18 mouse cellular contexts compared by ENCODE assay signal in genomic region chr1:155200967-155201366, GRCm38 (mm10). TPM values are rescaled to one million over a fixed set of nuclear protein-coding genes. Genes with fewer than 3 reads are reported as not detected.
DNase-seq lines count a peak whose midpoint lies in the region; ATAC-seq and TF ChIP-seq lines count a peak whose summit lies in the region.
"Had no signal": no experiment of that assay in that cellular context is flagged by ENCODE, and none has a peak within 500 bp of the region (broad histone marks: within the 10 kb centered on the region; RNA-seq: fewer than 3 reads in every experiment).

No protein-coding gene starts in this region.

- TF ChIP-seq CTCF in liver, postnatal 0 days (IDR thresholded peaks at IDR 0.05; ENCODE audit: low read depth): 0 out of 2 replicates have a peak, but pooled peaks have one; percentile 12

- TF ChIP-seq EP300 in liver, postnatal 0 days (IDR thresholded peaks at IDR 0.05; ENCODE audit: low read depth): no peak

- no peak overlapping the region for H3K4me2 ChIP-seq in forebrain, embryonic 16.5 days (ENCODE audit: low read length)
- no peak overlapping the region for H3K4me2 ChIP-seq in forebrain, embryonic 12.5 days
- no peak overlapping the region for H3K4me2 ChIP-seq in liver, postnatal 0 days (ENCODE audit: low read depth, low read length)
- no peak overlapping the region for H3K4me2 ChIP-seq in liver, embryonic 12.5 days
- no peak overlapping the region for H3K4me2 ChIP-seq in midbrain, embryonic 12.5 days (replicated peaks)
- no peak overlapping the region for H3K4me2 ChIP-seq in stomach, embryonic 15.5 days
- H3K4me2 ChIP-seq: limb, embryonic 13.5 days; neural tube, embryonic 12.5 days had no signal

- H3K9me3 ChIP-seq in forebrain, embryonic 16.5 days (ENCODE audit: control insufficient read depth, low read length): no peaks in the 10 kb centered on the region
- no peaks in the 10 kb centered on the region for H3K9me3 ChIP-seq in forebrain, embryonic 12.5 days
- H3K9me3 ChIP-seq in liver, postnatal 0 days (ENCODE audit: low read length): no peaks in the 10 kb centered on the region
- no peaks in the 10 kb centered on the region for H3K9me3 ChIP-seq in liver, embryonic 12.5 days (replicated peaks)
- H3K9me3 ChIP-seq in midbrain, embryonic 12.5 days: no peaks in the 10 kb centered on the region
- no peaks in the 10 kb centered on the region for H3K9me3 ChIP-seq in stomach, embryonic 15.5 days
- H3K9me3 ChIP-seq: limb, embryonic 13.5 days; neural tube, embryonic 12.5 days had no signal

- H3K9ac ChIP-seq in forebrain, embryonic 16.5 days (replicated peaks; ENCODE audit: low read depth, low read length): no peak overlapping the region
- H3K9ac ChIP-seq in forebrain, embryonic 12.5 days: no peak overlapping the region
- no peak overlapping the region for H3K9ac ChIP-seq in liver, postnatal 0 days (replicated peaks)
- no peak overlapping the region for H3K9ac ChIP-seq in liver, embryonic 12.5 days
- H3K9ac ChIP-seq in midbrain, embryonic 12.5 days (replicated peaks): no peak overlapping the region
- no peak overlapping the region for H3K9ac ChIP-seq in stomach, embryonic 15.5 days
- H3K9ac ChIP-seq: limb, embryonic 13.5 days; neural tube, embryonic 12.5 days had no signal

- H3K36me3 ChIP-seq in forebrain, embryonic 16.5 days (ENCODE audit: control insufficient read depth, insufficient read depth): peaks cover 7% of the 10 kb centered on the region; the same call in 1 of the 2 replicates
- H3K36me3 ChIP-seq in forebrain, embryonic 12.5 days (replicated peaks): peaks cover 54% of the 10 kb centered on the region
- 0 out of 2 replicates have a peak, but pooled peaks cover 4% of the 10 kb centered on the region for H3K36me3 ChIP-seq in liver, postnatal 0 days (replicated peaks; ENCODE audit: insufficient read depth, low read length)
- H3K36me3 ChIP-seq in liver, embryonic 12.5 days: peaks cover 36% of the 10 kb centered on the region
- H3K36me3 ChIP-seq in midbrain, embryonic 12.5 days: peaks cover 62% of the 10 kb centered on the region
- peaks cover 12% of the 10 kb centered on the region; the same call in 1 of the 2 replicates for H3K36me3 ChIP-seq in stomach, embryonic 15.5 days

- H3K4me1 ChIP-seq in forebrain, embryonic 16.5 days (replicated peaks; ENCODE audit: control insufficient read depth, insufficient read depth, low read length): peaks cover 60% of the 10 kb centered on the region
- peaks cover 55% of the 10 kb centered on the region for H3K4me1 ChIP-seq in forebrain, embryonic 12.5 days
- peaks cover 36% of the 10 kb centered on the region for H3K4me1 ChIP-seq in liver, postnatal 0 days (ENCODE audit: insufficient read depth)
- peaks cover 15% of the 10 kb centered on the region for H3K4me1 ChIP-seq in liver, embryonic 12.5 days
- peaks cover 45% of the 10 kb centered on the region for H3K4me1 ChIP-seq in midbrain, embryonic 12.5 days
- H3K4me1 ChIP-seq in stomach, embryonic 15.5 days: peaks cover 45% of the 10 kb centered on the region

- peak overlapping the region; percentile 9; the same call in 1 of the 2 replicates for H3K27ac ChIP-seq in forebrain, embryonic 16.5 days (ENCODE audit: low read length)
- no peak overlapping the region for H3K27ac ChIP-seq in forebrain, embryonic 12.5 days
- H3K27ac ChIP-seq in liver, postnatal 0 days (ENCODE audit: low read depth): no peak overlapping the region
- no peak overlapping the region for H3K27ac ChIP-seq in liver, embryonic 12.5 days
- peak overlapping the region; percentile 2; the same call in 1 of the 2 replicates for H3K27ac ChIP-seq in midbrain, embryonic 12.5 days (replicated peaks)
- H3K27ac ChIP-seq in stomach, embryonic 15.5 days: peak overlapping the region; percentile 52
- H3K27ac ChIP-seq: limb, embryonic 13.5 days; macrophage; neural tube, embryonic 12.5 days had no signal

- intact Hi-C loops in heart, postnatal 25 days (cut with DNase I): no loop called here

- 49% methylated on average over 2 of the region's 2 CpGs for WGBS in forebrain, embryonic 16.5 days
- 51% methylated on average over 2 of the region's 2 CpGs for WGBS in forebrain, embryonic 12.5 days
- 58% methylated on average over 2 of the region's 2 CpGs for WGBS in liver, postnatal 0 days (ENCODE audit: insufficient replicate concordance)
- 48% methylated on average over 2 of the region's 2 CpGs for WGBS in liver, embryonic 12.5 days (ENCODE audit: insufficient replicate concordance)
- WGBS in midbrain, embryonic 12.5 days: 58% methylated on average over 2 of the region's 2 CpGs
- 56% methylated on average over 2 of the region's 2 CpGs for WGBS in stomach, embryonic 15.5 days

- no peak for DNase-seq in liver, postnatal 0 days
- DNase-seq in heart, postnatal 25 days (ENCODE audit: low spot score): no peak
- no peak for DNase-seq in spleen, postnatal 14 days (ENCODE audit: low spot score in 2 of 2)
- DNase-seq: adrenal gland, postnatal 10 days; B cell, adult 2 months; cerebellum, adult 9-10 months; gastrocnemius, postnatal 14 days; kidney, postnatal 36 days; lung, adult 18-20 months had no signal

- H3K4me3 ChIP-seq in forebrain, embryonic 16.5 days (replicated peaks; ENCODE audit: low read length): no peak overlapping the region
- no peak overlapping the region for H3K4me3 ChIP-seq in forebrain, embryonic 12.5 days (replicated peaks)
- H3K4me3 ChIP-seq in liver, postnatal 0 days (ENCODE audit: low read depth, low read length): no peak overlapping the region
- no peak overlapping the region for H3K4me3 ChIP-seq in liver, embryonic 12.5 days
- H3K4me3 ChIP-seq in midbrain, embryonic 12.5 days: no peak overlapping the region
- H3K4me3 ChIP-seq in stomach, embryonic 15.5 days (replicated peaks): no peak overlapping the region
- H3K4me3 ChIP-seq: limb, embryonic 13.5 days; neural tube, embryonic 12.5 days had no signal

- H3K27me3 ChIP-seq in forebrain, embryonic 16.5 days (replicated peaks; ENCODE audit: control insufficient read depth, insufficient read depth, low read length): no peaks in the 10 kb centered on the region
- H3K27me3 ChIP-seq in forebrain, embryonic 12.5 days: no peaks in the 10 kb centered on the region
- H3K27me3 ChIP-seq in liver, postnatal 0 days (ENCODE audit: insufficient read depth, low read length): no peaks in the 10 kb centered on the region
- no peaks in the 10 kb centered on the region for H3K27me3 ChIP-seq in liver, embryonic 12.5 days (replicated peaks)
- H3K27me3 ChIP-seq in midbrain, embryonic 12.5 days: no peaks in the 10 kb centered on the region
- no peaks in the 10 kb centered on the region for H3K27me3 ChIP-seq in stomach, embryonic 15.5 days (replicated peaks)
- H3K27me3 ChIP-seq: limb, embryonic 13.5 days; neural tube, embryonic 12.5 days had no signal

- ATAC-seq in forebrain, embryonic 16.5 days: no peak
- no peak for ATAC-seq in forebrain, embryonic 12.5 days (ENCODE audit: low FRiP score)
- ATAC-seq in liver, postnatal 0 days: no peak
- ATAC-seq in liver, embryonic 12.5 days: no peak
- no peak for ATAC-seq in midbrain, embryonic 12.5 days (ENCODE audit: low FRiP score, low read depth)
- no peak; the same call in 1 of the 2 replicates for ATAC-seq in stomach, embryonic 15.5 days (ENCODE audit: insufficient read depth, low FRiP score, low read depth)
- ATAC-seq: forebrain, embryonic 14.5 days had no signal

RNA-seq across cellular contexts. Expression of gene Stx6, which starts 42.5 kb away (rescaled TPM):
- polyA plus RNA-seq in forebrain, embryonic 16.5 days (2015; fragmentation: Nextera tagmentation; extraction: Ambion mirVana): 121 and 125 TPM in 2 replicates
- polyA plus RNA-seq in forebrain, embryonic 12.5 days (2016; fragmentation: Nextera tagmentation; extraction: Ambion mirVana): 113 and 124 TPM in 2 replicates
- polyA plus RNA-seq in liver, postnatal 0 days (2015; fragmentation: Nextera tagmentation; extraction: Ambion mirVana): 6.0 and 8.5 TPM in 2 replicates
- 21.8 and 24.0 TPM in 2 replicates for polyA plus RNA-seq in liver, embryonic 12.5 days (2016; fragmentation: Nextera tagmentation; extraction: Ambion mirVana)
- polyA plus RNA-seq in midbrain, embryonic 12.5 days (2016; fragmentation: Nextera tagmentation; extraction: Ambion mirVana): 122 and 127 TPM in 2 replicates
- polyA plus RNA-seq in stomach, embryonic 15.5 days (2015; fragmentation: Nextera tagmentation; extraction: Ambion mirVana): 58.9 and 63.8 TPM in 2 replicates
- total RNA-seq in heart, postnatal 25 days (2021): 10 to 100 TPM; 25.2 to 26.5 TPM

RNA-seq across cellular contexts. Expression of gene BC034090, which starts 43.3 kb away (rescaled TPM):
- polyA plus RNA-seq in forebrain, embryonic 16.5 days (2015; fragmentation: Nextera tagmentation; extraction: Ambion mirVana): 2.8 and 3.3 TPM in 2 replicates
- 2.9 and 4.5 TPM in 2 replicates for polyA plus RNA-seq in forebrain, embryonic 12.5 days (2016; fragmentation: Nextera tagmentation; extraction: Ambion mirVana)
- polyA plus RNA-seq in liver, postnatal 0 days (2015; fragmentation: Nextera tagmentation; extraction: Ambion mirVana): 0.14 and 0.22 TPM in 2 replicates
- polyA plus RNA-seq in liver, embryonic 12.5 days (2016; fragmentation: Nextera tagmentation; extraction: Ambion mirVana): 0.28 and 0.46 TPM in 2 replicates
- 5.6 and 6.8 TPM in 2 replicates for polyA plus RNA-seq in midbrain, embryonic 12.5 days (2016; fragmentation: Nextera tagmentation; extraction: Ambion mirVana)
- polyA plus RNA-seq in stomach, embryonic 15.5 days (2015; fragmentation: Nextera tagmentation; extraction: Ambion mirVana): 2.8 and 4.7 TPM in 2 replicates
- 10 to 100 TPM; 38.0 to 41.4 TPM for total RNA-seq in heart, postnatal 25 days (2021)
- polyA plus RNA-seq: macrophage had no signal

RNA-seq across cellular contexts. Expression of gene Mr1, which starts 54.4 kb away (rescaled TPM):
- 0.92 and 1.5 TPM in 2 replicates for polyA plus RNA-seq in forebrain, embryonic 16.5 days (2015; fragmentation: Nextera tagmentation; extraction: Ambion mirVana)
- polyA plus RNA-seq in forebrain, embryonic 12.5 days (2016; fragmentation: Nextera tagmentation; extraction: Ambion mirVana): 0.85 and 1.3 TPM in 2 replicates
- 0.78 and 0.92 TPM in 2 replicates for polyA plus RNA-seq in liver, postnatal 0 days (2015; fragmentation: Nextera tagmentation; extraction: Ambion mirVana)
- polyA plus RNA-seq in liver, embryonic 12.5 days (2016; fragmentation: Nextera tagmentation; extraction: Ambion mirVana): 0.49 and 0.62 TPM in 2 replicates
- 0.46 and 0.54 TPM in 2 replicates for polyA plus RNA-seq in midbrain, embryonic 12.5 days (2016; fragmentation: Nextera tagmentation; extraction: Ambion mirVana)
- polyA plus RNA-seq in stomach, embryonic 15.5 days (2015; fragmentation: Nextera tagmentation; extraction: Ambion mirVana): 6.4 and 7.8 TPM in 2 replicates
- 1 to 10 TPM; 5.9 to 6.4 TPM for total RNA-seq in heart, postnatal 25 days (2021)

Comparison
In these comparisons a context has a peak if more than half of its experiments do, and no peak if none do; other contexts are left out.
1. H3K27ac ChIP-seq: peak in forebrain, embryonic 16.5 days (single experiment), midbrain, embryonic 12.5 days (single experiment) and stomach, embryonic 15.5 days (single experiment); none in forebrain, embryonic 12.5 days (single experiment), liver, postnatal 0 days (single experiment) and liver, embryonic 12.5 days (single experiment).